Mouse (Mus musculus) cerebellum, adult 11-12 months (tissue): ENCODE measurements at regions not wholly inside any gene's neighbourhood (a gene's known extent, or its start where the extent isn't known, plus 50 kb on each side); places are given as distances from the start of the nearest gene placed in this dataset.
A peak's percentile ranks its signal among the peaks of the same experiment; 100 is the strongest.

Experiments
- DNase-seq: peaks from one replicate; pipeline ENCODE4 v3.0.0; 2022

DNA sequence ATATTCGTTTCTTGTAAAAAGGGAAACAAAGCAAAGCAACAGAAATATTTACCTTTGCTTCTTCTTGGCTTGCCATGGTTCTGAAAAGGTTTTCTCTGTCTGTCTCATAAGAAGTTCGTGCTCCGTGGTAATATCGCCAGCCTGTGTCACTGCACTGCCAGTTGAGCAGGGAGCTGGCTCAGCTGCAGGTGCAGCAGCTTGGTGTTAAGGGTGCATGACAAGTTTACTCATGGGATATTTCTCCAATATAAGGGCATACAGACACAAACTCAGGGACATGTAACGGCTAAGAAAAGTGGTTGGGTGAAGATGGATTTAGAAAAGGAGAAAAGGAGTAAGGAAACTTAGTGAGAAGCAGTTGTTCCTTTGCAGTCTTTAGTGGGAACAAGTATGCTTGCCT lies 533.5 kb upstream of the Zic4 start:
- peak; percentile 22 for DNase-seq

DNA sequence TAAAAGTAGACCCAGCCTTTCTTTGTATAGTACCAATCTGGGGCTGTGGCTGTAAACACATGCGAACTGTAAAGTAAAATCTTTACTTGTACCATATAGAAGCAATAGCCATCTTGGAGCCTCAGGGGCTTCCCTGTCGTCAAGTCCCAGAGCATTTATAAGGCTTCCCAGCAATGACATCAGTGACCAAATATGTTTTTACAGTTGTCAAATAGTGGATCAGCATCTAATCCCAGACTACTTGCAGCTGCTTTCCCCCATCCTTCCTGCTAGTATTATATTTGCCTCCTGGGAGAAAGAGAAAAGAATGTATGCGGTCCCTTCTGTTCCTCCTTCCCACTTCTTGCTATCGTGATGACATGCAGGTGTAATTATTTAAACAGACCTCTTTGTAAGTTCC lies 531.5 kb upstream of the Zic4 start:
- no peak for DNase-seq

DNA sequence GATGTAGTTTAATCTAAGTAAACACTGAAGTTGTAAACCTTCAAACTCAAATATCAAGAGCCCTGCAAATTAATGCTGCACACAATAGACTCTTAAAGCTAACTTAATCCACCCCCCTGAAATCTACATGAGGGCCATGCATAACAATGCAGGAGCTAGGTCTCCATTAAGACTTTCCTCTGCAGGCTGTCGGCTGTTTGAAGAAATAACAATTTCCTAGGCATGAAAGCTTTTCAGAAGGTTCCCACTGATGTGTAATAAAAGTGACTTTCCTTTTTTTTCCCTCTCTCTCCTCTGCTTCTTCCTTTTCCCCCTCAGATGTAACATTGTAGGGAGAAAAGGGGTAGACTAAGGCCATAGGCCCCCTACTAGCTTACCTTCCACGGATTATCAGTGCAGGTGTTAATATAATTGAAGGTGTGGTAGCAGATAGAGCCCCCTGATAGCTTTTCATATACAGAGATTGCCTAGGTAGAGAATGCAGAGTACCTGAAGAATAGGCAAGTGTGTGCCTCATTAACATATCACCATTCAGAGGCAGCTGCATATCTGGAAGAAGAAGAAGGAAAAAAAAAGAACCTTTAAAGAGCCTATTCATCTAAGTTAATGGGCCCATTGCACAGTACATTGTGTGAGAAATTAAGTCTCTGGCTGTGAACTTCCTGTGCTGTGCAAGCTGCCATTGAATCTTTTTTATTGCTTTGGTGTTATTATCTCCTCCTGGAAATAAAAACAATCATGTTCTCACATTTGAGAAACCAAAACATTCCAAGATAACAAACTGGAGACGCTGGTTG lies 528.3 kb upstream of the Zic4 start:
- no peak for DNase-seq

DNA sequence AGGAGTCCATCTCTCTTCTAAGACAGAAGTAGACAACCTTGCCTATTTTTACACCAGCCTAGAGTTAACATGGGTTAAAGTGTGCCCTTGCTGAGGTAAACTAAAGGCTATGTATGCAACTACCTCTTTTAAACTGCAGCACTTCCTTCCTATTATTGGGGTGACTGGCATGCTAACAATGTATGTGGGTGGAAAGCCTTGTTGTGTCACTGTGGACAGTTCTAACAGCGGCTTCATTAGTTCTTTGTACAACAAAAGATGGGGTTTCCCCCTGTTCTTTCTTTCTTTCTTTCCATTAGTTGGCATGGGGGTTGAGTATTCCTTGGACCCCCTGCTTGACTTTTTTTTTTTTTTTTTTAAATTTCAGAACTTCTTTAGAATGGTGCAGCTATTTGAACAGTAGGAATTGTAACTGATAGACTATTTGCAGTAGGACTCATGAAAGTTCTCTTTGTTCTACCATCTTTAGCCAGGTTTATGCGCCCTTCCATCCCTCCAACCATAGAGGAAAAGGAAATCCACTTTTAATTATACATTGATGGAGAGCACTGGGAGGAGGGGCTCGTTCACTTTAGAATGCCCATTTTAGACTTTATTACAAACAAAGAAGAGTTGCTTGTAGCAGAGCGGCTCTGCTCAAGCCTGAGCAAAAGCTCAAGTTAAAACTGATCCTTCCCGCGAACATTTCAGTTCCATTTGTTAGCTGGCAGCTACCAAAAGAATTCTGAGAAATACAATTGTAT lies 523.9 kb upstream of the Zic4 start:
- no peak for DNase-seq

DNA sequence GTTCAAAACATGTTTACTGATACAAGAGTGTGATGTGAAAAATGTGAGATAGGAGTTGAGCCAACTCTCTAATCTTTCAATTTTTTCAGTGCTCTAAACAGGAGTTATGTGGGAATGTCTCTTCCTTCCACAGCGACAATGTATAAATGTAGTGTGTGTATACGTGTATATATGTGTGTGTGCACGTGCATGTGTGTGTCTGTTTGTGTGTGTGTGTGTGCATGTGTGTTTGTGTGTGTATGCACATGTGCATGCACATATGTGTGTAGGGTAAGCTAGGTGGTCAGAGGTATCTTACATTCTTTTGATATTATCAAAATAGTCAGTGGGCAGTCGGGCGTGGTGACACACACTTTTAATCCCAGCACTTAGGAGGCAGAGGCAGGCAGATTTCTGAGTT lies 511.2 kb upstream of the Zic4 start:
- DNase-seq, result no peak

DNA sequence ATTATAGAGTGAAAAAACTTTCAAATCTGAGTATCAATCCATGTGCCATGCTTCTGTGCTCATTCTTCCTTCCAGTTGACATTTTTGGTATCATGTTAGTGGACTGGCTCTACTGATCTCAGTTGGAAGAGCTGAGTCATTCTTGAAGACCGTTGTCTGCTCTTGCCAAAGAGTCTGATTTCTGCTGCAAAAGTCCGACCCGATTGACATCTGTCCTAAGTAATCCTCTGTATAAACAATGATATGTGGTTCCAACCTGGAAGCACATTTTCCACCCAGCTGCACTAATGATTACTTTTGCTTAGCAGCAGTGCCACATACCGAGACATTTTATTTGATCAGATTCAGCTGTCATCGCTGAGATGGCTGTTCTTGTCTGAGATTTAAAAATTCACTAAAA lies 490.6 kb upstream of the Zic4 start:
- DNase-seq, result no peak

DNA sequence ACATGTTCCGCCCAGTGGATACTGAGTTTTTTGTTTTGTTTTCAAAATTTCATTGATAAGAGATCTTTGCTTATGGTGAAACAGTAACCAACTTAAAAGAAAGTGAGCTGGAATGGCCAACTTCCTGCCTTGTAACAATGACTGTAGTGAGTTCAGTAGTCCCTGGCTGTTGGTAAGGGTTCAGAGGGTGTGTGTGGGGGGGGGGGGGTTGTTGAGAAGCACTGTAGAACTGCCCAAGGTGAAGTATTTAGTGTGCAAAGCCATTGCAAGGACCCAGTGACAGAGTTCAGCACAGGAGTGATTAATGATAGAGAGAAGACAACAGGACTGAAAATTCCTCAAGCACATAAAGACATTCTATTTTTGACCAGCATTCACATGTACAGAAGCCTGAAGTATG lies 477.7 kb upstream of the Zic4 start:
- DNase-seq, result no peak

DNA sequence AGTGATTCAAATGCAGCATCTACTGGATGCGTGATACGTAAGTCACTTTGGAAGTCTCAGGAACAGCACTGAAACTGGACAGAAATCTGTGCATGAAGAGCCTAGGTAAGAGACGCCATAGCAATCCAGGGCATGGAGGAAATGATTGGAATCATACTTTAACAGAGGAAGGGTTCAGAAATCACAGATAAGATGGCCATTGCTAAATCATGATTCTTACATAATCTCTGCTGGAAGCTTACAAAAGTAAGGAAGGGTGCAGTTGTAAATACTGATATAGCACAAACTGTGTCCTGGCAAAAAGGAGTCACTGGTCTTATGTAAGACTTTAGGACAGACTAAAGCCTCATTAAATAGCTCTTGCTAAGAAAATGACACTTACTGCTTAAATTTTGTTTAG lies 474.8 kb upstream of the Zic4 start:
- no peak for DNase-seq

DNA sequence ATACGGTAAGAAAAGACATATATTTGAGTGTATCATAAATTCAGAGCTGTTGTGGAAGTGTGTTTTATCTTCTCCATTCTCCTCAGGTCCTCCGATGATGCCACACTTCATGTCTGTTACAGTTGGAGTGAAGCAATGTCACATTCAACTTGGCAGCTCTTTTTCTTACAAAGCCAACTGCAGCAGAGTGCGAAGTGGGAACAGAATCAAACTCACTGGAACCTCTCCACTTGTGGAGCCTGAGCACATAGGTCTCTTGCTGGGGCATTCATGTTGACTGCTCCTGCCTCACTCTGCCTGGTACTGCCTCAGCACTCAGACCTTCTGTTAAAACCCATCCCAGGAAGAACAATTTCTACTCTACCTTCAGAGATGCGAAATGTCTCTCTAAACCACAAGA lies 471.4 kb upstream of the Zic4 start:
- DNase-seq, result peak; percentile 4

DNA sequence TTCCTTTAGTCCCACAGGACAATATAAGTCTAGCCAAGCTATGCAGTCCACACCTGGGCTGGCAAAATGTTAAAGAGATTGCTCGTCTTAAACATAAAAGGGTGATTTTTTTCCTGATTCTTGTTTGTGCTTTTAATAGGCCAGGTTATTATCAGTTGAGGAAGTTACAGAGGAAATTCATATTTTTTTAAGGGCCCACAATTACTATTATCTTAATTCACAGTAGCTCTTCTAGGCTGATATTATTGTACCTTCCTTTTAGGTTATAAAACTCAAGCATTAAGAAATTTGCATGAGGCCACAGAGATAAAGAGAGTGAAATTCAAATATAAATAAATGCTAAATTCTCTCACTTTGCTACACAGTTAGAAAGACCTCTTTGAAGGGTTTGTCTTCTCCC lies 469.4 kb upstream of the Zic4 start:
- no peak for DNase-seq

DNA sequence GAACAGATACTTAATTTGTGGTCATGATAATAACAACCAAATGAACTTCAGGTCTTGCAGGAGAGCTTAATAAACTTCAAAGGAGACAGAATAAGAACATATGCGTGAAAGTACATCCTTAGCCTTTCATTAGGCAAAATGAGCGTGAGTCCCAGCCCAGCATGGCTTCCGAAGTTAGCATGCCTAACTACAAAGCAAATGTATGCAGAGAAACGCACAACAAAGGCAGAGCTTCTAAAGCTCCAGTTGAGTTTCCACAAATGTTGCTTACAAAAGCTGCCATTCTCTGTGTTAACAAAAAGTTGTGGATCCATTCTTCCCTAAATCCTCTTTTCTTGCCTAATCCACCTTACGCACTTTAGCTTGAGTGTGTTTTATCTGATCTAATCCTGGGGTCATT lies 458.7 kb upstream of the Zic4 start:
- DNase-seq, result no peak

DNA sequence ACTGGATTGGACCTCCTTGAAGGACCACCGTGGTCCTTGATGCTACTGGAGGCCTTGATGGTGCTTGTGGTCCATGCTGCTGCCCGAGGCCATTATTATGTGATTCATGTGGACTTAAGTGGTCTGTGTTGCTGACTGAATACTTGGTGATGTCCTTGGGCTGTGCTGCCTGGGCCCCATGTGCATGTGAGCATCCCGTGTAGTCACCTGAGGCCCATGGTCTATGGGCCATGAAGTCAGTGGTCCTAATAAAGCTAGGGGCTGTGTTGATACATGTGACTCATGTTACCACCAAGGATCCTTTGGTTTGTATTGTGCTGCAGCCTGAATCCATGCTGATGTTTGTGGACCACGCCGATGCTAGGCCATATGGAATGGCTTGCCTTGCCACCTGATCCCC lies 456.1 kb upstream of the Zic4 start:
- DNase-seq, result no peak

DNA sequence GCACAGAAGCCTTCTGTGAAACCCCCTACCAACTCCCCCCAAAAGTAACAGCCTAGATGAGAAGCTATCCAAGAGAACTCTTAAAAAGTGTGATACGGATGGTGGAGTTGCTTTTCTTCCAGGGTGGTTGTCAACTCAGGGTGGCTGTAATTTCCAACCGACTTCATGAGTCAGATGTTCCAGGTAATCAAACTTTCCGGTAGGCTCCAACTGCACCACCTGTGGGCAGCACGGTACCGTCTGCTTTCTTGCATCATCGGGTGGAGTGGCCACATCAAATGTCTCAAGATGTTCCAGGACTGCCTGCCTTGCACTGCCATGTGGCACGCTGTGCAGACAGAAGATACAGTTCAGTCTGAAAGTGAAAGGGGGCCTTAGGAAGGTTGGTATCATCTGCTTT lies 455.5 kb upstream of the Zic4 start:
- DNase-seq, result no peak

DNA sequence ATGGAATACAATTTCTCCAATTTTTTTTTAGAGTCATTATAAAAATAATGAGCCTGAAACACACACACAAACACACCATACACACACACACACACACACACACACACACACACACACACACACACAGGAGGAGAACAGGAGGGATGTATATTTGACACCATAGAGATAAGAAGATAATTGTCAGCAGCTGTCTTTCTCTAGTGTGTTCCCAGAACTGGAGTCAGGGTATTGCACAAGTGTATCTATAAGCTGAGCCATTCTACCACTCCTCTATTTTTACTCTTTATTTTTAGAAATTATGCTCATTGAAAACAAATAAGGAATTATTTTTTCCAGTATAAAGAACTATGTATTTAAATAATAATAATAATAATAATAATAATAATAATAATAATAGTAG lies 407.6 kb upstream of the Zic4 start:
- DNase-seq, result no peak

DNA sequence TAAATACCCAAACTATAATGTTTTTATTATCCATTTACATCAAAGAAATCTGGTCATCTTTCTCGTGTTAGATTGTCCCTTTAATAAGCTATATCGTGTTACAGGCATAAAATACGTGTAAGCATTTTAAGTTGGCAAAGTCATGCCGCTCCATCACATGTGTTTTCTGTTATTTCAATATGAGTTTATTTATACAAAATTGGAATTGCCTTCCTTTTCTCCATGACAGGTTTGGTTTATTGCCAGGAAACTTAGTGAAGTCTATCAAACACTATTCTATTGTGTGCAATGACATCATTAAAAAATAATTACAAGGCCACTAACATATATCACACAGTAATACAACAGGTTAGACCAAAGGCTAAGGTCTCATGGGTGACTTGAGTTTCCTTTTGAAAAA lies 400.8 kb upstream of the Zic4 start:
- no peak for DNase-seq

DNA sequence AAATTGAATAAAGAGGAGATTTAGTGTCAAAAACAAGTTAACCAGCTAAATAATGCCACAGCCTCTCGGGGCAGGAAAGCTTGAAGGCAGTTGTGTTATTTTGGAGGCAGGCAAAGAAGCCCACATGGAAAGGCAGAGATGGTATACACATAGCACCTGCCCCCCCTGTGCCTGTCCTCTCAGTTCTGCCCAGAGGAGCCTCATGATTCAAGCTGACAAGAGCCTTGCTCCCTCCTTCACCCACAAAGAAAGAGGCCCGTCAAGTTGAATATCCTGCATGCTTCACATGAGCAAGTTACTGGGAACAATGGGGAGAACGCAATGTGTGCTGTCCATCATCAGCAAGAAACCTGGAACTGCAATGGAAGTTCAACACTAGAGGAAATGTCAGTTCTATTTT lies 398.2 kb upstream of the Zic4 start:
- DNase-seq, result no peak

DNA sequence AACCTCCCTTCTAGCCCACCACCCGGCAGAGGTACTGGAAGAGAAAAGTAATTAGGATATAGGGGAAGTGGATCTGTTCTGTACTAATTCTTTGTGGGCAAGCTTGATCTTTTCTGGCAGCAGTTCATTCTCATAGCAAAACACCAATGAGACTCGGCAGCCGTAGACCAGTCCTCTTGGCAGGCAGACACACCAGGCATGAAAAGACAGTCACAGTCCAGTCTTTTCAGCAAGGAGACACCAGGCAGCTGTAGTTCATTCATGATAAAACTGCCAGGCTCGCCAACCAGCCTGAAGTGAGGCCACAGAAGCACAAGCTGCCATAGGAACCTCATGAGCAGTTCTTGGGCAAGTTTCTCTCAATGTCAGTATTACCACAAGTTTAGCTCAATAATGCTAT lies 383.5 kb upstream of the Zic4 start:
- DNase-seq, result no peak

DNA sequence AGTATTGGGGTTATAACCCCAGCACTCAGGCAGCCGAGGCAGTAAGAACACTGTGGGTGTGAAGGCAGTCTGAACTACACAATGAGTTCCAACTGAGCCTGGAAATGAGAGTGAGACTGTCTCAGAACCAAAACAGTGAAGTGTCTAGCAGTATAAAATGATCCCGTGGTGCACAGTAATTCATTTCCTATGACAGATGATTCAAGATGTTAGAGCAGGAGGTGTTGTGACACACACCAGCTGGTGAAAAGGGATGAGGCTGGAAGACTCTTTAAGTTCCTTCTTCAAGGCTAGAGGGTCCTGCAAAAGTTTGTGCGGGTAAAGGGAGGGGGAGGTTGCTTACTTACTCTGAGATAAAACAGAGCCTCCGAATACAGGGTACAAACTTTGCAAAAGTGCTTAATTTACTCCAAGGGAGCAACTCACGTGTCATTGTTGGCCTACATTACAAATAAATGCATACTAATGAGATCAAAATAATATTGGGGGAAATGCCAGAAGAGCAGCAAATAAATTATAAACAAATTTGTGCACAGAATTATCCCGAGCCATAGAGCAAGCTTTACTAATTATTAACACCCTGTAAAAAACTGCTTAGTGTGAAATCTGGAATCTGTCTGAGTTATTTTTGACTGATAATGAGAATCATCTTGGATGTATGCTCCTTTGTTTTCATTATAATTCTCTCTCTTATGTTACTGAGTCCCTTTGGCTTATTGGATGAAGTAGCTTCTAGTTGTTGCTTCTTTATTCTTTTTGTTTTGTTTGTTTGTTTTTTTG lies 382.0 kb upstream of the Zic4 start:
- DNase-seq, result no peak

DNA sequence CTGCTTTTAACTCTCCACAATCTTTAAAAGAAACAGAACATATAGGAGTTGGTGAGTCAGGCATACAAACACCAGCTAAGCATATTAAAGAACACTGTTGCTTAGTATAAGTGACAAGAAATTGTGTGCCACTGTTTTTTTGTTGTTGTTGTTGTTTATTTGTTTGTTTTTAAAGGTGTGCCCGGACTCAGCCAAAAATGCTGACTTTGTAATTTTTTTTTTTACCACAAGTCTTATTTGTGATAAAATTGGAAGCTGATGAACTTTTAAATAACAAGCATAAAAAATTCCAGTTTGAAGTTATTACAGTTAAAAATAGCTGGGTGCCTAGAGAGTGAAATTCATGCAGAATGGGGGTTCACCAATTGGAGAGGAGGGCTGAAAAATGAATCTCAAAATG lies 363.0 kb upstream of the Zic4 start:
- DNase-seq, result no peak

DNA sequence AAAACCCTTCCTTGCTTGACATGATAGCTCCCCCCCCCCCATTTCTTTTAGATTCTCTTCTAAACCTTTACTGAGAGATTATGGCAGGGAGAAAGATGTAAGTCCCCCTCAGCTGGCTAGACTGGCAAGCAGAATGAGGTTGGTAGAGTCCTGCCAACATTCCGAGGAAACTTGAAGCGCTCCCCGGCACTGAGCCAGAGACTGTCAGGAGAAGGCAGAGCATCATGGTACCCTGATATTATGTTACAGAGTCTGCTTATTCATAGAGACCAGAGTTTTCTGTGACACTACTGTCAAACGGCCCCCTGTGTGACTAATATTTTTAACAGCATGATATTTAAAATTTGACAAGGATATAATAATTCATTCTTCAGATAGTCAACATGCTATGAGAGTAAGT lies 358.0 kb upstream of the Zic4 start:
- no peak for DNase-seq

DNA sequence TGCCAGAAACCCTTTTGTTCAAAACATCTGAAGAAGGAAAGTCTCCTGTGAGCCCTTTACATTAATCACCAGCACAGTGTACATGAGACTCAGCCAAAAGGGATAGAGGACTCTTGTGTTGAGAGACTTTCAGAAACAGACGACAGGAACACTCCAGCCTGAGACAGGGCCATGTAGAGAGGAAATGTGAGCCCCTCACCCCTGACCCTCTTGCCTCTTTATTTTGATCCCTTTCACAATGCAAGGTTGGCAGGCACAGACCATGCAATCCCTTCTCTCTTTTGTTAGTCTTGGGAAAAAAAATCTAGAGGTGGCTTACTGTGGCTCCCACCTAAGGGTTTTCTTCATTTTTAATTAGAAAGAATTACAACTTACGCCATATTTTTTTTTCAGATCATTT lies 321.7 kb upstream of the Zic4 start:
- DNase-seq, result no peak

DNA sequence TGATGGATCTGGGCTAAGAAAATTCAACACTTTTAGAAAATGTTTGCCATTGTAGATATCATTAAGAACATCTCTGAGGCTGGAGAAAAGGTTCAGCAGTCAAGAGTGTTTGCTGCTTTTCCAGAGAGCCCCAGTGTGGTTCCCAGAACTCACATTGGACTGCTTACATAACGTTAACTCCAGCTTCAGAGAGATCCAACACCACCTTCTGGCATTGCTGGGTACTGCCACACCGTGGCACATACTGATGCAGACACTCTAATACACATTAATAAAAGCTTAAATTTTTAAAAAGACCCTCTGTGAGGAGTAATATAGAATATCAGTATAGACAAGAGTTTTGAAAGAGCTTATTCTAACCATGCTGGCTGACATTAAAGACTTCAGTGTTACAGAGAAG lies 313.6 kb upstream of the Zic4 start:
- no peak for DNase-seq

DNA sequence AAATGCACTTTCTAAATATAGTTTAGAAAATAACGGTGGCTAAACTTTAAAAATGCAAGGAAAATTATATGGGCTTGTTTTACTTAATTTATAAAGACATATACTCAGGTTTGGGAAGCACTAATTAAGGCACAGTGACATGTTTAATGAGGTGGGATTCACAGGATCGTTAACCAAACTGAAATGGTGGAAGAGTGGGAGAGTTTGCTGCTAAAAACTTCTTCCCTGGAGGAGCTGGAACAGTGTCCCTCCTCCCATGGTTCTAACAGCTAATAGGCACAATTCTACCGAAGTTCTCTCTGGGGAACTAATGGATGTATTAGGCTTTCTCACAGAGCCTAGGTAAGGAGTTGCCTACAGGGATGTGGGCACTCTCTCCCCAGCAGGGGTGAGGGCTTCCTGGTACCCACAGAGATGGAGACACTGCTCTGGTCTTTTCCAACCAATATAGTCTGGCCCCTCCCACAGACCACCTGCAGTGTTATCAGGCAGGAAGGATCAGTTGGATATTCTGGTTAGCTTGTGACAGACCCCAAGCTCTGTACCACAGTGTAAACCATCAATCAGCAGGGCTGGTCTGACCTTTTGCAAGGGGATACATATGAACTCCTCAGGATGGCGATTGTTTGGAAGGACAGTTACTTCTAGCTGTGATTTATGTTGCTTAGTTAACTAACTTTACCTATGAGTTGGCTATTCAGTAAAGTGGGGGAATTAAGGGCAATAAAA lies 309.0 kb upstream of the Zic4 start:
- DNase-seq, result no peak
